Mouse (Mus musculus): ENCODE results near the gene Camk1d.
"Not testable (repeated sequence)": the region's sequence is repeated elsewhere in the genome, so short reads cannot be mapped to it uniquely, and the experiment has no call there.

The Camk1d gene

DNA sequence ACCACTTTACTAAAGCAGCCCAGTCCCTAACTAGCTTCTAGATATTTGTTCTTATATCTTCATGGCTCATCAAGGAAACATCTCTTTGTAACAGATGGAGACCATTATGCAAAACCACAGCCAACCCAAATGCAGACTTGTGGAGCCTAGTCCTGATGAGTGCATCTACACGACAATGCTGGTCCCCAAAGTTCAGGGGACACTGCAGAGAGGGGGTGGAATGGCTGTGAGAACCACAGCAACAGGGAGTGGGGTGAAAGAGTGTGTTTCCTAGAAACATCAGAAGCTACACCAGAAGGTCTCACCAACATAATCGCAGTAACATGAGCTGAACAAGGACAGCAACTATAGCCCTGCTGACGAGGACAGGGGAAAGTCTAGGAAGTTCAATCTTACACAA, 152.9 kb downstream of the Camk1d start:
- DNase-seq: no peak

GRCm38 (mm10) chr2:5553264-5553663, 161.1 kb downstream of the Camk1d start:
- DNase-seq: no peak

- no peak for DNase-seq
Measured at GRCm38 (mm10) chr2:5551758-5552255, 162.5 kb downstream of the Camk1d start.

DNA sequence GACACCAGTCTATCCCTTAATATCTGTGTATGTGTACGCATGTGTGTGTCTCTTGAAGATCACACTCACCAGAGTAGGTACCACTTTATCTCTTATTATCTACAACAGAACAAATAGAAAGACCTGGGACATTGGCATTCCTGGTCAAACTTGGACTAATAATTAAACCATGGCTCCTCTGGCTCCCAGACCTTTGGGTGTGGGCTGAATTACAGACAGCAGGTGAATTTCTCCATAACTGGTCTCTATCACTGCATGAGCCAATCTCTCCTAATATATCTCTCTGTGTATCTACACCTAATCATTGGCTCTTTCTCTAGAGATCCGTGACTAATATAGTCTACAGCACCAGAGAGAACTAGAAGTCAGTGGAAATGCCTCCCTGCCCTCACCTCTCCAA, 165.0 kb downstream of the Camk1d start:
- DNase-seq: no peak

DNA sequence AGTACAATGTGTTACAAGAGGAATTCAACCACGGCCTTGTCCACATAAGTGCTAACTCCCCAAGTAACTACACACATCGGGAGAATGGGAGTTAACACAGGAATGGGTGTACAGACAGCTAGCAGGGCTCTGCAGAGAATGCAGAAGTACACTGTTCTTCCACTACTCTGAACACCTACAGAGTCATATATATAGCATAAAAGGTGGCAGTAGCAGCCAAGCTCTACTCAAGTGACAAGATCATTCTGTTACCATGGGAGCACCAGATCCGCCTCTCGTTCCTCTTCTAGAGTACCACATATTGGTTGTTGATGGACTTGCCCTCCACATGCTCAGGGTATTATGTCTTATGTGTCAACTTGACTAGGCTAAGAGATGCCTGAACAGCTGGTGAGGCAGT, 165.4 kb downstream of the Camk1d start:
- DNase-seq: no peak

DNA sequence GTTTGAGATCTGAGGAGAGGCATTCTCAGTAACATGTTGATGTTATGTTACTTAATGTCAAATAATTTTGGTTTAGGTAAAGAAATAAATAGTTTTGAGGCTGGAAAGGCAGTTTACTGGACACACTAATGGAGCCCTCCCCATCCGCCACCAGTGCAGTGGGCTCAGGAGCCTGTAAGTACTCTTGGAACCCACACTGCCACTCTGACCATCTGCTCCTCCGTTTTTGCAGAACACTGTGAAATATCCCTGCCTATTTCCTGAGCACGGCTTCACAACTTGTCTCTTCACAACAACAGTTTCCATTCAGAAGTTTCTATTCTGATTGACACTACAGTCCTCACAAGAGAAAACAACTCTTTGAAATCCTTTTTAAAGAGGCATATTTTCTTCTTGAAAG, 173.4 kb downstream of the Camk1d start:
- DNase-seq: no peak

DNA sequence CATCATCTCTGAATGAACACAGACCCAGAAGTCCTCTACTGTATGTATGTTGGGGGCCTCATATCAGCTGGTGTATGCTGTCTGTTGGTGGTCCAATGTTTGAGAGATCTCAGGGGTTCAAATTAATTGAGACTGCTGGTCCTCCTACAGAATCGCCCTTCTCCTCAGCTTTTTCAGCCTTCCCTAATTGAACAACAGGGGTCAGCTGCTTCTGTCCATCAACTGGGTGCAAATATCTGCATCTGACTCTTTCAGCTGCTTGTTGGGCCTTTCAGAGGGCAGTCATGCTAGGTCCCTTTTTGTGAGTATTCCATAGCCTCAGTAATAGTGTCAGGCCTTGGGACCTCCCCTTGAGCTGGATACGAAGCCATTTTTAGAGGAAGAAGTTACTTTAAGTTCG, 174.4 kb downstream of the Camk1d start:
- DNase-seq: not testable (repeated sequence)

GRCm38 (mm10) chr2:5533868-5534267, 180.4 kb downstream of the Camk1d start:
- DNase-seq: no peak

GRCm38 (mm10) chr2:5529992-5530391, 184.3 kb downstream of the Camk1d start:
- DNase-seq: no peak

- DNase-seq: no peak
Measured at GRCm38 (mm10) chr2:5519221-5519669, 195.1 kb downstream of the Camk1d start.

- DNase-seq: peak in 1 of 2 experiments; percentile 2
Measured at GRCm38 (mm10) chr2:5515106-5515505, 199.2 kb downstream of the Camk1d start.

GRCm38 (mm10) chr2:5514095-5514494, 200.2 kb downstream of the Camk1d start:
- DNase-seq: no peak

DNA sequence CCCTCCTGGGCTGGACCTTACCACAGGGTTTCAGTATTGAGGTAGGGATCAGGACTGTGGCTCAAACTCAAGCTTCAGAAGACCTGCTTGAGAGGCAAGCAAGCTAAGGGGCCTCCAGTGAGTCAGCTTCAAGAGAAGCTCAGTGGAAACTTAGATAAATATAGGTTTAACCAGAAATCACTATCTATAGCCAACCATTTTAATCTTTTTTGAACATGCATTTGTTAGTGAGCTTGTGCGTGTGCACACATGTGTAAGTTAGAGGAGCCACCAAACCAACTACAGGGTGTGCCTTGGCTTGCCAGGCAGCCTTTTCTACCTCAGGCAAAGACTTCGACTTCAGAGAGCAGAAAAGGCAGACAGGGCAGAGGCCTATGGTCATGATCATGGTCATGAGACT, 200.7 kb downstream of the Camk1d start:
- no peak for DNase-seq

DNA sequence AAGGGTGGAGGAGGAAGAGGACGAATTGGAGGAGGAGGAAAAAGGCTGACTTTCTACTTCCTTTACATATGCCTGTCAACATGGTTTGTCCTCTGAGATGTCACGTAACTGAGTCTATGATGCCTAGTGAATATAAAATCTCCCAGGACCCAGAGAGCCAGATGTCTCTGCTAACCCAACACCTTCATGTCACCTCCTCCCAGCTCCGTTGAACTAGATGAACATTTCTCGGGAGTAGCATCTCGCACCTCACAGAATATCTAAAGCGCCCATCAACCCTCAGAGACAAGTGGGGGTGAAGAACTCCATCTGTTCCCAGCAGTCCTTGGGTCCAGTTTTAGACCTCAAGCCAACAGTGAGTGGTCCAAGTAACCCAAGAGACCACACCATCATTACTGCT, 204.3 kb downstream of the Camk1d start:
- DNase-seq: no peak

- DNase-seq: no peak
Measured at GRCm38 (mm10) chr2:5499620-5500019, 214.7 kb downstream of the Camk1d start.

- no peak for DNase-seq
Measured at GRCm38 (mm10) chr2:5489916-5490315, 224.4 kb downstream of the Camk1d start.

DNA sequence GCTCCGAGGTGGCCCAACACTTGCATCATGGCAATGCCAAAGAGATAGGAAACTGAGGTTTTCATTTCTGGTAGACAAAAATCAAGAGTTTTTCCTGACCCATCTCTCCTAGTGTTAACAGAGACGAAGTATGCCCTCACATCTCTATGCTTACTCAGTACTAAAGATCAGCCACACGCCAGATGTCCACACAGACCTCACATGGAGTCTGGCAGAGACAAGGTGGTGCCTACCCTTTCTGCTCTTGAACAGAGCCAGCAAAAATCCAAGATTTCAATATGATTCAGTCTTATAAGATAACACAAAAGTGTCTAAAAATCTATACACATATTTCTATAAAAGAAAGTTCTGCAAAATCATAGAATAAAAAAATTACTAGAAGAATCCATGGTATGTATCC, 227.0 kb downstream of the Camk1d start:
- no peak for DNase-seq

DNA sequence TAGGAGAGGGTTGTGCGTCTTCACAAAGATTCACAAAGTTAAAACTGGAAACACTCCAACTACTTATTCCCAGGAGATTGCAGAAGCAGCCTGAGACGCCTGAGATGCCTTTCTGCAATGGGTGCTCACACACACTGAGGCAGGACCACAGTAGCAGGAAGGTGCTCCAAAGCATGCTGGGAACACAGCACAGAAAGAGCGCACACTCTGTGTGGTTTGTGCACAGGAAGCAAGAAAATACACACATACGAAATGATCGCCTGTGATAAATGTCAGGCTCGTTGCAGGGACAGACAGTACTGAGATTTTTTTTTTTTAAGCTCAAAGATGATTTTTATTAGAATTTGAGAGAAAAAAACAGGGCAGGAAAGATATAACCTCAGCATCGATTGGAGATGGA, 227.7 kb downstream of the Camk1d start:
- DNase-seq: no peak

GRCm38 (mm10) chr2:5485786-5486185, 228.5 kb downstream of the Camk1d start:
- DNase-seq: no peak

- no peak for DNase-seq
Measured at GRCm38 (mm10) chr2:5479886-5480285, 234.4 kb downstream of the Camk1d start.

DNA sequence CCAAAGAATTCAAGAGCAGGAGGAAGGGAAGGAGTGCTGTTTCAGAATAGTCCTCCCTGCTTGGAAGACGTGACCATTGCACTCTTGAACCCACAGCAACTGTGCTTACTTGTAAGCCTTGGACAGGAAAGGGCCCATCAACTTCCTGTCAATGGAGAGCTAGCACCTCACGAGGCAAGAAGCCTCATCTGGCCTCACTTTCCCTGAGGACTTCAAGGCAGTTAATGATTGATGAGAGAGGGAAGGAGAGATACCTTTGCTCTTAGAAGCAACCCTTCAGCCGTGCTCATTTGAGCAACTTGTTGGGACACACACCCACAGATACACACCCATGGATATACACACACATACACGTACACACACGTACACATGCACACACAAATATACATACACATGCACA, 235.6 kb downstream of the Camk1d start:
- no peak for DNase-seq

DNA sequence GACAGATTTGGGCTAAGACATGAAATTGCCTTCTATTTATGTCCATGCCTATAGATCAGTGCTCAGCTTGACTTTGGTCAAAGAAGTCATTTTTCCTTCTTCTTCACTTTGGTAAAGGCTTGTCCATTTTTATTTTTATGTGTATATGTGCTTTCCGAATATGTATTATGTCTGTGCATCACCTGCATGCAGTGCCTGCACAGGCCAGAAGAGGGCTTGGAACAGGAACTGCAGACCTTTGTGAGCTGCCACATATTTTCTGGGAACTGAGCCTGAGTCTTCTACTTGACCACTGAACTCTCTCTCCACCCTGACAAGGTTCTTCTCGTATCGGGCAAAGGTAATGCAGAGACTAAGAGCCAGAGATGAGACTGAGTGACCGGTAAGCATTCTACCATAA, 236.1 kb downstream of the Camk1d start:
- DNase-seq: peak in 1 of 2 experiments; percentile 3

DNA sequence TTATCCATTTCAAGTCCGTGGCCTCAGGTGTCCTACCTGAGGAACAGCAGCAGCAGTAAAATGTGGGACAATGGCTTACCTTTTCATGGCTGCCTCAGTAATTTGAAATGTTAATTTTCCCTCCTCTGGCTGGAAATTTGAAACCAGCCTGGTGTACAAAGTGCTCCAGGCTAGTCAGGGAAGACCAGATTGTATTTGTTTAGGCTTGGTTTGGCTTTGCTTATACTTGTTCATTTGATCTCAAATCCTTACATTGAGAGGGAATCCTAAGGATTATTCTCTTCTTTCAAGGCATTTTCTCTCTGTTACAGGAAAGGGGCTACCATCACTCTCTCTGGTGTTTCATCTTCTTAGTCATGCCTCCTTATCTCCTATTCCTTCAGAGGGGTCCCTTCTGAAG, 236.8 kb downstream of the Camk1d start:
- no peak for DNase-seq

- no peak for DNase-seq
Measured at GRCm38 (mm10) chr2:5469366-5469941, 244.9 kb downstream of the Camk1d start.

DNA sequence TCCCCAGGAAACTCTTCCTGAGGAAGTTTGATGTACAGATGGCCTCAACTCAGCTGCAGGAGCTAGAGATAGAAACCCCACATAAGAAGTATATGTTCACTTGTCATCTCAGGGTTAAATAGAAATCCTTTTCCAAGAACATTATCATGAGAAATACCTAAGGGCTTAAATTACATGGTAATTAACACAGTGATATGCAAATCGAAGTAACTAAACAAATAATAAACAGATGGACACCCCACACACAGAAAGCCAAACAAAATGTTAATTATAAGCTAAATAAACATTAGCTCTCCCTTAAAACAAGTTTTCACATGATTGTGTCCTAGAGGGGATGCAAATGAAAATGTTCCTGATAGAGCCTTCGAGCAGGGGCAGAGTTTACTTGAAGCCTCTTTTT, 246.8 kb downstream of the Camk1d start:
- no peak for DNase-seq
